Mouse (Mus musculus): ENCODE results near the gene Dyx1c1.

Gene Dyx1c1

DNA sequence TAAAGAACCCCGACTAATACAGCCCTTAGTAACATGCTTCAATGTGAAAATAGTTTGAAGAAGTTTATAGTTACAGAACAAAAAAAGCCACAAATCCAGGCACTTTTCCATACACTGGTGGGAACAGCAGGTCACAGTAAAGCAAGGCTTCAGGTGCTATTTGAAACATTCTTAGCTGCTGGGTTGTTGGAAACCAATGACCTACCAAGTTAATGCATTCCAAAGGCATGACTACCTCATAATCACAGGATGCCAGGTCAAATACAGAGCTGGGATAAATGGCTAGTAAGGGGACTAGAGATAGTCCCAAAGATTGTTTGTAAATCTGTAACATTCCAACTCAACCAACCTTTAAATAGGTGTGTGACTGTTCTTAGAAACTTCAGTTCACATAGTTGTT lies 16.7 kb downstream of the Dyx1c1 start:
- DNase-seq: no peak

DNA sequence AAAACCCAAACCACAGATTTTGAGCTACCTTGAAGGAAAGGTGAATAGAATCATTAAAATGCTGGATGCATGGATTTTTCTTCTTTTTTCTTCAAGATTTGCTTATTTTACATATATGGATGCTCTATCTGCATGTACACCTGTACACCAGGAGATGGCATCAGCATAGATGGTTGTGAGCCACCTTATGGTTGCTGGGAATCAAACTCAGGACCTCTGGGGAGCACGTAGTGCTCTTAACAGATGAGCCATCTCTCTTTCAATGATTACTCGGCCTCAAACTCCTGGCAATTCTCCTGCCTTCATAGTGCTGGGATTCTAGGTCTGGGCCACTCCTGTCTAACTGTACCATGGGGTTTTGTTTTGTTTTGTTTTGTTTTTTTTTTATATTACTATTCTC lies 24.5 kb downstream of the Dyx1c1 start:
- no peak for DNase-seq

DNA sequence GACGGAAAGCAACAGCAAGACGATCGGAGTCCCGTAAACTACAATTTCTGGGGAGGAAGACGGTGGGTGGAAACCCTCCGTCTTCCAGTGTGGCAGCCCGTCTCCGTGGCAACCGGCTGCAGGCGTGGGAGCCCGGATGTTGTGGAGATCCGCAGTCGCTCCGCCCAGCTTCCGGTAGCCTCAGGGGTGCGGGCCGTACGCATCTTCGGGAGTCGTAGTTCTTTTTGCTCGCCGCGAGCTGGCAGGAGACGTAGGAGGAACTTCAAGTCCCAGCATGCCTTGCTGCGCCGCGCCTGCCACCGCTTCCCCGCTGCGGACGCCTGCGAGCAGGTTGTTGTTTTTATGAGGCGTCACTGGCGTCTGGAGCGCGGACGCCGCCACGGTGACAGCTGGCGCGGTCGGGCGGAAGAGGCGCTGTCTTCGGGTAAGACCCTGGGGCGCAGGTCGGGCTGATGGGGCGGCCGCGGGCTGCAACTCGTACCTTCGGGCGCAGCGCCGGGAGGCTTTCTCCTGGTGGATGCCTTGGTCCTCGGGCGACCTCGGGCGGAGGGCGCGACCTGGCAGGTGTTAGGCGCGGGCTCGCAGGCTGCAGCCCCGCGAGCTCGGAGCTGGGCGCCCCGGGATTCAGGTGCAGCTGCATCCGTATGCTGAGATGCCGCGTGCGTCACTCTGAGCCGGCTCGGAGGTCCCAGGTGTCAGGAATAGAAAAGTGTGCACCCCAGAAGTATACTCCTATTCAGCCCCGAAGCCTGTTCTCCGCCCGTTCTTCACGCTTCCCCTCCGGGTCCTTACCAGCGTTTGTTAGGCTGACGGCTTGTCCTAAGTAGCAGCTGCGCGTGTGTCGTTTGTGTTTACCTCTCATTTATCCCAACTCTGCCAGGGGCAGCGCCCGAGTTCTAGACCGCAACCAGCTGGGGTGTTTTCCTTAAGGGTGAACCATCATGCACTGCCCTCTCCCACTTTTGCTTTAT lies 26.9 kb downstream of the Dyx1c1 start, which contains the start of the genes Ccpg1os and Ccpg1:
Ccpg1os (minus strand) TSS at position 133 of the 971 bp plus-strand sequence.
Ccpg1 (plus strand) TSS at position 180 of the 971 bp plus-strand sequence.
- DNase-seq: peak; percentile 97

DNA sequence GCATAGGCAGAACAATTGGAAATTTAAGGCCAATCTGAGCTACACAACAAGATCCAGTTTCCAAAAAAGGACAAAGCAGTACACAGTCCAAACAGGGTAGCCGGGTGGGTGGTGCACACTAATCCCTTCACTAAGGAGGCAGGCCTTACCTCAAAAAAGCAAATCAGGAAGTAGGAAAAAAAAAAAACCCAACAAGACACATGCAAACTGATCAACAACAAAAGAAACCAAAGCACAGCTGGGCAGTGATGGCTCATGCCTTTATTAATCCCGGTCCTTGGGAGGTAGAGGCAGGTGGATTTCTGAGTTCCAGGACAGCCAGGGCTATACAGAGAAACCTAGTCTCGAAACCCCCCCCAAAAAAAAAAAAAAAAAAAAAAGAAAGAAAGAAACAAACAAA lies 29.1 kb downstream of the Dyx1c1 start:
- no peak for DNase-seq

DNA sequence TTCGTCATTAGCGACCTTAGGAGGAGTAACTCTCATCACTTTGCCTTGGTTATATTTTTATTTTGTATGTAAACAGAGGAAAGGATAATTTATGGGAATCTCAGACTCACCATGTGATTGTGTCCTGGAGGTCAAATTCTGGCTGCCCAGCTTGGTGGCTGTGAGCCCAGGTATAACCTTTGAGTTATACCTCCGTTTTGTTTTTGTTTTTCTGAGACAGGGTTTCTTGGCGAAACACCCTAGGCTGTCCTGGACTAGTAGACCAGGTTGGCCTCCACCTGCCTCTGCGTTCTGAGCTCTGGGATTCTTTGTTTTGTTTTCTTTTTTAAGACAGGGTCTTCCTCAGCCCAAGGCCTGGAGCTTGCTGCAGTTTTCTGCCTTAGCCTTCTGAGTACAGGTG lies 30.1 kb downstream of the Dyx1c1 start:
- no peak for DNase-seq

DNA sequence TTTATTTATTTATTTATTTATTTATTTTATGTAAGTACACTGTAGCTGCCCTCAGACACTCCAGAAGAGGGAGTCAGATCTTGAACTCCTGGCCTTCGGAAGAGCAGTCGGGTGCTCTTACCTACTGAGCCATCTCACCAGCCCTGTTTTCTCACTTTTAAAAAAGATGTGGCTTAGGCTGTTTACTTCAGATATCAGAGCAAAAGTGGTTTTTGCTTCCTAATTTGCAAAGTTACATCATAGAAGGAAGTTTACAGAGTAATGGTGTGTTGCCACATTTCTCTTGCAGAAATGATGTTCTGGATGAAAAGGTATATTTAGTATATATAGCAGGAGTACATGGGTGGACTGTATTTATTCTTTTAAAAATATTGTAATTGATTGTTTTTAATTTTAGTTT lies 32.8 kb downstream of the Dyx1c1 start:
- DNase-seq: no peak

DNA sequence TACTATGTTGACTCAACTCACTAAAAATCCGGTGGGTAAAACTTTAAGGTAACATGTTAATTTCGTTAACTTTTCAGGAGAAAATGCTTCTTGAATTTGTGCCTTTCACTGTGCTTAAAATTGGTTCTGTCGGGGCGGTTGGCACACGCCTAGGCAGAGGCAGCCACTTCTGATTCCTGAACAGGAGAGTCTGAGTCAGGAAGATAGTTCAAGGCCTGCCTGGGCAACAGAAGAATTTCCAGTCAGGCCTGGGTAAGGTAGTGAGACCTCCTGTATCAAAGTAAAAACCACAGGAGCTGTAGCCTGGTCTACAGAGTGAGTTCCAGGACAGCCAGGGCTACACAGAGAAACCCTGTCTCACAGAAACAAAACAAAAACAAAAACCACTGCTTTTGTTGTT lies 34.0 kb downstream of the Dyx1c1 start:
- DNase-seq: no peak

DNA sequence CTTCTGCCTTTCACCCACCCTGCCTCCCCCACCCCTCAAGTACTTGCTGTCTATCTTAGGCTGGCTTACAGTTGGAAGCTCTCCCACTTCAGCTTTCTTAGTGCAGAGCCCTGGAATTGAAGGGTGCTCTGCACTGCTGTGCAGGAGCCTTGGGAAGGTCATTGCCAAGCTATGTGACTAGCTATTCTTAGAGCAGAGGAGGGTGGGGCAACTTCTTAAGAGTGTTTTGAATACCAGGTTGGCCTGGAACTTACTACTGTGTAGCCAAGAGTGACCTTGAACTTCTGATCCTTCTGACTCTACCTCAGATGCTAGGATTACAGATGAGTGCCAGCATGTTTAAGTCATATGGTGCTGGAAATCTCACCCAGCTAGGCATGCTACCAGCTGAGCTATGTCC lies 37.6 kb downstream of the Dyx1c1 start:
- DNase-seq: no peak

DNA sequence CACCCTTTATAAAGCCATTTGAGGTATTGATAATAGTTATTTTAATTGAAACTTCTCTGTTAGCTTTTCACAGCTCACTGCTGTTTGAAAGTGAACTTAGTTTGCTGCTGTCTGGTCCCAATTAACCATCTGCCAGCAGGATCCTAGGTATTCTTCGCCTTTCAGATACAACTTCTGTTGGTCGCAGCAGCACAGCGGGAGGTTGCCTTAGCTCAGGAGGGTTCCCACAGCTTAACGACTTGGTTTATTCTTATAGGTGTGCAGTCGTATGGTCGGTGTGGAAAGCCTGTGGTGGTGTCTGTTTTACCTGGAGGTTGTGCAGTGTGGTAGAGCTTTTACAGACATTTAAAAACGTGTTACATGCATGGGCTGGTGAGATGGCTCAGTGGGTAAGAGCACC lies 38.2 kb downstream of the Dyx1c1 start:
- DNase-seq: no peak

DNA sequence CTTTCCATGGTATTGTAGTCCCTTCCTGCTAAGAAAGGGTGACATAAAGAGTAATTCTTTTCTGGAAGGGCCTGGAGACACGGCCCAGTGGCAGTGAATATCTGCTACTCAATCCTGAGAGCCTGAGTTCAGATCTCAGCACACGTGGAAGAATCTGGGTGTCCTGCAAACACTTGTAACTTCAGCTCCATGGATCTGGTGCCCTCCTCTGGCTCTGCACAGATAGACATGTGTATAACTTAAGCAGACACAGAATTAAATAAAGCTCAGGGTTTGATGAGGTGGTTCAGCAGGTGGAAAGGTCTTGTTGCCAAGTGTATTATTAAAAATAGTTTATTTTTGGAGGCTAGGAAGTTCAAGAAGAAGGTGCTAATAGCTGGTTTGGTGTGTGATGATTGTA lies 41.9 kb downstream of the Dyx1c1 start:
- no peak for DNase-seq

DNA sequence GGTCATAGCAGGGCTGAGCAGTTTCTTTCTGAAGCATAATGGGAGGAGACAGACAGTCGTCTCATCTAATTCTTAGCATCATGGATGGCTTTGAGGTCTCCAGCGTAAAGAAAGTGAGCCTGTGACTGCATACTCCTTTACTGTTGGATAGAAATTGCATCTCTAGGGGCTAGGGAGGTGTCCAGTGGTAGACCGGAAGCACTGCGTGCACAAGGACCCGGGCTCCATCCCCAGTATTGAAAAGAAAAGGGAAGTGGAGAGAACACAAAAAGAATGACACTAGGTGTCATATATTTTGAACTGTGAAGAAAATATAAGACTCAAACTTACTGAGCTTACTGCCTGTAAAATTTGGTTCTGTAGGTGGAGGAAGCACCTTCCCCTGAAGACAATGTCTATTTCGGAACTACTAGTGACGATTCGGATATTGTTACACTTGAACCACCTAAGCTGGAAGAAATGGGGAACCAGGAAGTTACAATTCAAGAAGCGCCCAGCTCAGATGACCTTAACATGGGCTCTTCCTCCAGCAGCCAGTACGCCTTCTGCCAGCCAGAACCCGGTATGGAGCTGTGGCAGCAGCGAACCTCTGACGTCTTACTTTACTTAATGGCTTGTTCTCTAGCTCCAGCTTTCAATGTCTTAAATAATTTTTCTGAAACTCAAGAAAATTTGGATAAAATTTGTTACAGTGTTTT lies 42.9 kb downstream of the Dyx1c1 start:
- DNase-seq: no peak

DNA sequence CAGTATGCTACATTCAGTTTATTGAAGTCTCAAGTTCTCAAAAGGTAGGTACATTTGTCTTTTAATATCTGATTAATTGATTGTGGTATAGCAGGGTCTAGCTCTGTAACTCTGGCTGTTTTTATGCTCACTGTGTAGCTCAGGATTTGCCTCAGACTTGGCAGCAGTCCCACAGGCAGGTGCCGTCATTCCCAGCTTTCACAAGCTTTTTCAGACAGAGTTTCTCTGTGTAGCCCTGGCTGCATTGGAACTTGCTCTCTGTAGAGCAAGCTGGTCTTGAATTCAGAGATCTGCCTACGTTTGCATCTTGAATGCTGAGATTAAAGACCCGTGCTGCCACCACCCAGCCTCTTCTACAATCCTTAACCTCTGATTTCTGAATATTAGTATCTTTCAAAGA lies 43.6 kb downstream of the Dyx1c1 start:
- no peak for DNase-seq

DNA sequence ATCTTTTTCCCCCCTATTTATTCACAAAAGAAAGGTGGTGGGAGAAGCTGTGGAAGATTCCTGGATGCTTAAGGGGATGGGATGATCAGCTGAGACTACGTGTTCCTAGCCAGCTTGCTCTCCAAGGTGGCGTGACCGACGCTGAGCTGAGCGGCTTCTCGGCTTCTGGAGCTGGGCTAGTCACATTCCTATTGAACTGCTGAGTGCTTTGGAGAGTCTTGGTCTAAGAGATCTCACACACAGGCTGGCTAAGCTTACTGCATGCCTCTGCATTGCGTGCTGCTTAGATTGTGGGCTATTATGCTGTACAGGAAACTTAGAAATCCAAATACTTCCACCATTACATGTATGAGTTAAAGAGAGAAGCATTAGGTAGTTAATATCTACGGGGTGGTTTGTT lies 45.5 kb downstream of the Dyx1c1 start:
- no peak for DNase-seq

DNA sequence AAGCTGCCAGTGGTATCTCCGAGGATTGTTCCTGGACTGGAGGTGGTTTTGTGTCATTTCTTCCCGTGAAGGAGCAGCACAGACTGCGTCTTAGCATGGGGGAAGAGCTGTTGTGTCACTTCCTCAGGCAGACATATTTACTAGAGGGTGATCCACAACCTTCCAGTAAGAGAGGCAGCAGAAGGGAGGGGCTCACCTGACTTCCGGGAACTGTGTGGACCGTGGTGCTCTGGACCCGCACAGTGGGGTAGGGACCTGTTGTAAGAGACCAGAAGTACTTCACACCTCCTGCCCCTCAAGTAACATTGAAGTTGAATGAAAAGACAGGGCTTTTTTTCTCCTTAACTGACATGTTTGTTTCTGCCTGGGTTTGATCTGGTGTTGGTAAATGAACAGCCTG lies 46.5 kb downstream of the Dyx1c1 start:
- no peak for DNase-seq

DNA sequence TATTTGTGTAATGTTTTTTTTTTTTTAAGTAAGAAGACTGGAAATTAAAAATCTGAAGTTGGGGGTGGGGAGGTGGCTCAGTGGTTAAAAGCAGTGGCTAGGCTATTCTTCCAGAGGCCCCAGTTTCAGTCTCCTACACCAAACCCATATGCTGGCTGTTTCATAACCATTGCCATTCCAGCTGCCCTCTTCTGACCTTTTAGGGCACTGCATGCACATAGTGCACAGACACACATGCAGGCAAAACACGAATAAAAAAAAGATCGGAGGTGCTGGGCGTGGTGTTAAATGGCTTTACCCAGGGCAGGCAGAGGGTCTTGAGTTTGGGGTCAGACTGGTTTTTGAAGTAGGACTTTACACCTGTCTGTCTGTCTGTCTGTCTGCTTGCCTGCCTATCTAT lies 47.6 kb downstream of the Dyx1c1 start:
- peak; percentile 25 for DNase-seq

DNA sequence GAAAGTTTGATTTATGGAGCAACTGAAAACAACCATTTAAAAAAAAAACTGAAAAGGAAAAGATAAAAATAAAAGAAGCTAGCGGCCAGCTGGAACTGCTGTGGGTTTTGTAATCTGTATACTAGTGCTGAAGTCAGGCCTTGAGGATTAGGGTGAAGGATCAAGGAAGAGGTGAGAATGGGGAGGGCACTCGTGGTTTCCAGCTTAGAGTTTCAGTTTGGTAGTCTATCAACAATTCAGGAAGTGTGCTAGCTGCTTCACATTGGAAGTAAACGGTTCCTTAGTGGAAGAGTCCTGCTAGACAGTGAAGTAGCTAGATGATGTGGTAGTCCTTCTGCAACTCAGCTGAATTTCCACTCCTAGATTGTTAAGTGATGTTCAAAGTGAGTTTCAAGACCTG lies 49.8 kb downstream of the Dyx1c1 start:
- DNase-seq: no peak

DNA sequence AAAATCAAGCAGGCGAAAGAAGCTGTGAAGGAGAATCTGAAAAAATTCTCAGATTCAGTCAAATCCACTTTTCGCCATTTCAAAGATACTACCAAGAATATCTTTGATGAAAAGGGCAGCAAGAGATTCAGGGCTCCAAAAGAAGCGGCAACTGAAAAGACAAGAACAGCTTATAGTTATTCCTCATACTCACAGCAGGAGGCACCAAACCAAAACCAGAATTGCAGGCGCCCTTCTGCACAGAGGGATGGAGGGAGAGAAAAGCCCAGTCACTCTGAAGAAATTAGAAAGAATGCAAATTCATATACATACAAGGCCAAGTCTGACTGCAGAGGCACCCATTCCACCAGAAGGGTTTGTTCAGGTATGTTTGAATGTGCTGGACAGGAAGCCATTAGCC lies 54.0 kb downstream of the Dyx1c1 start:
- DNase-seq: no peak

DNA sequence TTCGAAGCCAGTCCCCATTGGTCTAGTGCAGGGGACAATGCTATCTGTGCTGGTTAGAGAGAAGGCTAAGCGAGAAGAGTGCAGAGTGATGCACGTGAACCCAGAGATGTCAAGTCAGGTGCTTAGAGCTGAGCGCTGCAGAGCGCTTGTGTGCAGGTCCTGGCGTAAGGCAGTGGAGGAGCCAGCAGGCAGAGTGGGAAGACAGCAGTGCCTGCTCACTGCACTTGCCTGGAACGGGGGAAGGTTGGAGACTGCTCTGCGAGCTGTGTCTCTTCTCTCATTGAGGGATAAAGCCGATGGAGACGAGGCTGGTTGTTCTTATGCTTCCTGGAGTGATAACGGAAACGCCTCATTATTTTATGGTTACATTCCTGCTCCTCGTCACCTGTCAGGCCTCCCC lies 56.1 kb downstream of the Dyx1c1 start:
- DNase-seq: no peak

DNA sequence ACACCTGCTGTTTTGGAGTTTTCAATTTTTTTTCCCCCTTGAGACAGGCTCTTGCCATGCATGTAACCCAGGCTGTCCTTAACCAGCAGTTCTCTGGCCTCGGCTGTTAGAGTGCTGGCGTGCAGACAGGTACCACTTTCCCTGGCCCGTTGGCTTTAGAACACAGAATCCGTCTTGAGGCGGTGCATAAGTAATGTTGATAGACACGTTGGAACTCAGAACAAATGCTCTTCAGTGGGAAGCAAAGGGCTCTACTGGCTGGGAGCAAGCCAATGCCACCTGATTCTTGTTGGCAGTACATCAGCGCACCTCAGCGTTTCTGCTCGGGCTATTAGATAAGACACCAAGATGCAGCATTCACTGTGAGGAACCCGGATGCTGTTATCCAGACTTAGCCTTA lies 61.3 kb downstream of the Dyx1c1 start:
- no peak for DNase-seq

DNA sequence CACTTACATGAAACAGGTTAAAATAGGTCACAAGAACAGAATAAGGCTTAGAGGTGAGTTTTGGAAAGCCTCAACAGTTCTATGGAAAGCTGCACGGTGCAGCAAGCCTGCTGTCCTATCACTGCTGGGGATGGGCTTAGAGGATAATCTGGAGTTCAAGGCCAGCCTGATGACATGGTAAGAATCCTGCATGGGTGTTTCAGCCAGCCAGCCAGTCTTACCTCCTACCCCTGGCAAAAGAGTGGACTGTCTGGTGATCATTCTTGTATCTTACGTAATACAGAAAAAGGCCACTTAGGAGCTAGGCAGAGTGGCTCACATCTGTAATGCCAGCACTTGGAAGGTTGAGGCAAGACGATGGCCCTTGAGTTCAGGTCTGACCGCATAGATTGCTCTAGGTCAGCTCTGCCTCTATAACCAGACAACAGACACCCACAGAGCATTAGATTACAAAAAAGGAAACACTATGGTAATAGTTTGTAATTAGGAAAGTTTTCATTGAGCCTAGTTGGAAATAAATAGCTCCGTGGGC lies 62.0 kb downstream of the Dyx1c1 start:
- no peak for DNase-seq
